Mouse (Mus musculus): ENCODE measurements at regions not wholly inside any gene's neighbourhood (a gene's known extent, or its start where the extent isn't known, plus 50 kb on each side); places are given as distances from the start of the nearest gene placed in this dataset.

DNA sequence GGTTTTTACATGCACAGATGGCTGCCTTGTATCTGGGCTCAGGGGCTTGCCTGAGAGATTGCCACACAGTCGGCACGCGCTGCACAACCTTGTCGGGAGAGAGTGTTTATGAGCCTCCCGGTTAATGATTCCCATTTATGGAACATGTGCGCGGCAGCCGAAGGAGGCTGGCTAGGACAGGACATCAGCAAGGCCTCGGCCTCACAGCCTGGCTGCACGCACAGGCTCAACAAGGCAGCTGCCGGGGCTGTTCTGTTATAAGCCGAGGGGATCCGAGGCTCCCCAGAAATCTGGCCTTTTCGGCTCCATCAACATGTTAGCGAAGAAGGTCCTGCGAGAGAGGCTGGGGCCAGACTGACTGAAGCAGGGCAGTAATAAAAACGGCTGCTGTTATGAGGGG lies 86.3 kb upstream of the Rbpj start:
- no peak for DNase-seq
- intact Hi-C loops (cut with DNase I), result loop anchor here (5.0 kb wide), 1 partner anchor 213 kb away; no protein-coding TSS in a partner anchor

DNA sequence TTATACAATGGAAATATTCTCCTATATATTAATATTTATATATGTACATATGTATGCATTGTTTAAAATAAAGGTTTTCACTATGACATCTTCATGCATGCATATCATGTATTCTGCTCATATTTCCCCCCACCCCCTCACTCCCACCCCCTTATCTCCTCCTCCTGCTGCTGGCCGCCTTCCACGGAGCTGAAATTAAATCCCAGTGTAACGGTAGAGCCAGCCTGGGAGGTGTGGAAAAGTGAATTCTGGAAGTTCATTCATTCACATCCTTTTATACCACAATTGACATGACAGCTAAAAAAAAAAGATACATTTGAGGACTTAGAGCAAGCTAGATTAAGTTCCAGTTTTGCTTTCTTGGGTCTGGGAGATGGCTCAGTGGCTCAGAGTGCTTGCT lies 85.7 kb upstream of the Rbpj start:
- DNase-seq, result no peak
- intact Hi-C loops (cut with DNase I), result loop anchor here (5.0 kb wide), 1 partner anchor 212 kb away; no protein-coding TSS in a partner anchor

DNA sequence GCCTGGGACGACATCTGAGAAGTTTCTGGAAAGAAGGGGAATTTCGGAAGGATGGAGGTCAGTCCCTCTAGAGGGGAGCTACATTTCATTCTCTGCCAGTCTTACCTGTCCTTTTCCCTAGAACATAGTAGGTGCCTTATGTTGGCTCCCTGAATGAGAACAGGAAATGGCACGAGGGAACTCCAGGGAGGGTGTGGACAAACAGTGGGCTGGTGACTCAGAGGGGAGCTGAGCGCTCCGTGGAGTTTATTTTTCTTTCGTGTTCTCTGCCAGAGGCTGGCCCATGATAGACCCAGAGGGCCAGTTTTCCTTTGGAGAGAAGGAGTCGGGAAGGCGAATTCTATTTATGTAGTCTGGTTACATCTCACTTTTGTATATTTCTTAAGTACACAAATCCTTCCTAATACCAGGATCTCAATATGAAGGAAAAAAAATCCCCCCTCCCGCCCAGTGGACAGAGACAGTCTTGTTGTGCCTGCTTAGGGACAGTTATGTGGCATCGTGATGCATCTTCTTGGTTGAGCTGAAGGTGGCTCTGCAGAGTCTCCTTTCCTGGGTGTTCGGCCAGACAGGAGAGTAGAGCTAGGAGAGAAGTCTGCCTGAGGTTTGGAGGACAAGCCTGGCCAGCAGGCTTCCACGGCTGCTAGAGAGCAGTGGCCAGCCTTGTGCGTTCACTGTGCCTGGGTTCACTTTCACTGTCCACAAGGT lies 84.3 kb upstream of the Rbpj start:
- intact Hi-C loops (cut with DNase I), result loop anchor here (5.0 kb wide), 1 partner anchor 211 kb away; no protein-coding TSS in a partner anchor
- peak in 1 of 2 experiments; percentile 31 for DNase-seq

- no peak for DNase-seq
- intact Hi-C loops (cut with DNase I), result loop anchor here (5.0 kb wide), 1 partner anchor 208 kb away; no protein-coding TSS in a partner anchor
These were observed 81.9 kb upstream of the Rbpj start for GRCm38 (mm10) chr5:53384026-53384425.

DNA sequence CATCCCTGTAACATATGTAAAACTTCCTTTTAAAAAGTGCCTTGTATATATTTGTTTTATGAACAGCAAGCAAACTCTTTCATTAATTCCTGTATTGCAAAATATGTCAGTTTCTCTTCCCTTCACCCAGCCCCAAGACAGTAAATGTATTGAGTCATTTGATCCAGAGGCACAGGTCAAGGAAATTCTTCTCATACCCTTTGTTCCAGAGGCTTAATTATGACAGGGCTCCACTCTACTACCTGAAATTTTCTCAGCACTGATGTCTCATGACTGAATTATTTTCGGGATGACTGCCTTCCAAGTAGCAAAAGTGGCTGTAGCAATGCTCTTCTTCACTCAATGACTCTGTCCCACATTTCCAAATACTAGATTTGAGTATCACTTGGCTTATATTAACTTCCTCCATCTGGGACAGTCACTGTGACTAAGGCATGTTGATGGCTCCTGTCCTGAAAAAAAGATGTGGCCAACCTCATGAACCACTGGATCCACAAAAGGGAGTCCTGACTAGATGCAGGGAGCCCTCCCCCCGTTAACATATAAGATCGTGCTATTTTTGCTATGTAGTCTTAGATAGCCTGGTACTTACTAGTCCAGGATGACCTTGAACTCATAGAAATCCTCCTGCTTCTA lies 80.3 kb upstream of the Rbpj start:
- intact Hi-C loops (cut with DNase I), result no loop called here
- no peak for DNase-seq

- no peak for DNase-seq
- intact Hi-C loops (cut with DNase I), result no loop called here
These were observed 72.4 kb upstream of the Rbpj start for GRCm38 (mm10) chr5:53393571-53393970.

- DNase-seq, result no peak
- intact Hi-C loops (cut with DNase I), result no loop called here
These were observed 71.4 kb upstream of the Rbpj start for GRCm38 (mm10) chr5:53394560-53394959.

DNA sequence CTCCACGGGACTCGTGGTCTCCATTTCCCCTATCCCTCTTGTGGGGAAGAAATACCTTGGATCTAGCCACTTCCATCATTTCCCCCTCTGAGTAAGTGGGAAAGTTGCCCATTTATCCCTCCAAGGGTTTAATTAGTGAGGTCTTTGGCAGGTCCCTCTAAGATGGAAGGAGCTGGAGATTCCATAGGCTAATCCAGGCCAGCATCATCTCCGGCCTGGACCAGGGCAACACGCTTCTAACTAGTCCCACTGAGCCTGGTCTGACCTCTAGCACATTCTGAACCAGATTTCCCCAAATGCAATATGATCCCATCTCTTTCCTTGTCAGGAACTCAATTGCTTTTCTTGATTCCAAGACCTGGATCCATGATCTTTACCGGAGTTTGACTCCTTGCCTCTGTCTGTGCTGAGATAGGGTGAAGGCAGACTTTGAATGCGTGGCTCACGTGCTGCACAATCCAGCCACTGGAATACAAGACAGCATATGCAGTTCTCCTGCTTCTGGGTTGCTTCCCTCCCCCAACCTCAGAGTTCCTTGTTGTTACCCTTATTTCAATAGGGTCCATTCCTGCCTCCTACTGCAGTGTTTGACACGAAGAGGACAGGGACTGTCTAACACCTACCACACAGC lies 67.4 kb upstream of the Rbpj start:
- DNase-seq, result no peak
- intact Hi-C loops (cut with DNase I), result no loop called here

GRCm38 (mm10) chr5:53401093-53401492 lies 64.9 kb upstream of the Rbpj start:
- no peak for DNase-seq
- intact Hi-C loops (cut with DNase I), result no loop called here

DNA sequence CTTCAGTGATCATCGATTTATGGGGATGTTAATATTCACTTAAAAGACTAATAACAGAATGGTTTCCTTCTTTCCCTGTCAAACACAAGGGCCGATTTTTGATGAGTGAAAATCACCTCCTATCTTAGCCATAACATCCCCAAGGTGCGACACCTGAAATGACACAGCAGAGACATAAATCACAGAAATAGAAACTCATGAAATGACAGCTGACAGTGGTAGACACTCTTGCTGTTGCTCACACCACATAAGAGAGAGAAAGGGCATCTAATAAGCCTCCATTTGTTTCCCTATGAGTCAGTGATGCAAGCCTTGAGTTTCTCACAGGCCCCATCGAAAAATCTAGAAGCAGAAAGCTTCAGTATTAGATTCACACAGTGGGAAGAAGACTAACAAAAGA lies 63.9 kb upstream of the Rbpj start:
- DNase-seq, result no peak
- intact Hi-C loops (cut with DNase I), result no loop called here

DNA sequence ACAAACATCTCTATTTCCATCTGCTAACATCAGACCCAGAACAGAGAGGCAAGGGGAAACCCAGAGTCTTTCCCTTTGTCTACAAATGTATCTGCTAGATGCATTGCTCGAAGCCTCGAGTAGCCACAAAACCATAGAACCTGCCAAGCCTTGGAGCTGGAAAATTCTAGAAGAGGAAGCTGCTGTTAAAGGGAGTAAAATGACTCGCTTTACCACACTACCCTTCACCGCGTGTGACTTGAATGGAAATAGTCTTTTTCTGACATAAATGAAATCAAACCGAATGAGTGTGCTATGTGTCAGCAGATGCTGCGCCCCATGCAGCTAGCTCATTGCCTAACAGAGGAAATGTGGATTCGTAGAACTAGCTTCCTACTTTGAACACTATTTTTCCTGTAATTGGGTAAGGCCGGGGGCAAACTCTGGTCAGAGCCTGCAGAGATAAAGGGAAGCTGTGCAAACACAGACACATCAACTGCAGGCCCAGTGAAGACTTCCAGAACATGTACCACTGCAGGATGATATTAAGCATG lies 63.3 kb upstream of the Rbpj start:
- intact Hi-C loops (cut with DNase I), result no loop called here
- DNase-seq, result no peak

- intact Hi-C loops (cut with DNase I), result no loop called here
- DNase-seq, result no peak
These were observed 60.0 kb upstream of the Rbpj start for GRCm38 (mm10) chr5:53405929-53406328.

GRCm38 (mm10) chr5:53407646-53408045 lies 58.3 kb upstream of the Rbpj start:
- intact Hi-C loops (cut with DNase I), result no loop called here
- DNase-seq, result no peak

GRCm38 (mm10) chr5:53408235-53408634 lies 57.7 kb upstream of the Rbpj start:
- DNase-seq, result no peak
- intact Hi-C loops (cut with DNase I), result no loop called here

GRCm38 (mm10) chr5:53409740-53410139 lies 56.2 kb upstream of the Rbpj start:
- intact Hi-C loops (cut with DNase I), result no loop called here
- DNase-seq, result no peak

GRCm38 (mm10) chr5:53412391-53413075 lies 53.4 kb upstream of the Rbpj start:
- intact Hi-C loops (cut with DNase I), result no loop called here
- no peak for DNase-seq

DNA sequence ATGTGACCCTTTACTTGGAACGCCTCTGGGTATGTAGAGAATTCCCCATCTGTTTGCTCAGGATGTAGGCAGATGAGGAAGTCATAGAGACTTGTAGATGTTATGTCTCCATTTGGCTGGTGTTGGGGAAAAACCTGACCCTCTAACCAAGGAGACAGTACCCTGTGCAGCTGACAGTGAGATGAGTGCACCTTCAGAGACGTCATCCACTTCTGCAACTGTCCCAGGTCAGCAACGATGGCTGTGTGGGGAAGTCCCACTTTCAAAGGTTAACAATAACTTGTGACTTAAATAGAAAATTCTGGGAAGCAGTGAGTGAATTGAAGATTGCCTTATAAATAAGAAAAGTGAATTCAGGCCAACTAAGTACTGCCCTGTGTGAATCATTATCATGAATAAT lies 52.3 kb upstream of the Rbpj start:
- DNase-seq, result no peak
- intact Hi-C loops (cut with DNase I), result no loop called here

GRCm38 (mm10) chr5:53415472-53415871 lies 50.5 kb upstream of the Rbpj start:
- no peak for DNase-seq
- intact Hi-C loops (cut with DNase I), result no loop called here
